Mouse (Mus musculus) hindbrain, embryonic 11.5 days (tissue): ENCODE results near the gene Ciapin1. TPM values are rescaled to one million over a fixed set of nuclear protein-coding genes. Genes with fewer than 3 reads are reported as not detected.
A peak's percentile ranks its signal among the peaks of the same experiment; 100 is the strongest.

ENCODE experiments used
- ATAC-seq: fragments of 200-750 bp; cut with Nextera tagmentation; 2 replicates; pipeline ENCODE4 v1.8.0; 2017; ENCODE audit warnings: mild to moderate bottlenecking, moderate TSS enrichment, moderate library complexity; ENCODE audit not compliant: low FRiP score
- DNase-seq: peaks from one replicate; pipeline ENCODE4 v3.0.0-alpha.2; 2015; ENCODE audit warnings: low spot score
- H3K27ac ChIP-seq: fragments of 300-500 bp; sonication (generic); 2 replicates; pipeline ENCODE4 v1.5.1; 2014; ENCODE audit warnings: mild to moderate bottlenecking, low read depth, low read length
- H3K27me3 ChIP-seq: fragments of 300-500 bp; sonication (generic); 2 replicates; pipeline ENCODE4 v1.6.1; 2014; ENCODE audit warnings: mild to moderate bottlenecking, low read length, moderate library complexity, mixed read lengths; ENCODE audit not compliant: control insufficient read depth, insufficient read depth
- H3K36me3 ChIP-seq: fragments of 300-500 bp; sonication (generic); 2 replicates; pipeline ENCODE4 v1.6.1; 2014; ENCODE audit warnings: mild to moderate bottlenecking, low read length, moderate library complexity, mixed read lengths; ENCODE audit not compliant: control insufficient read depth, insufficient read depth
- H3K4me1 ChIP-seq: fragments of 300-500 bp; sonication (generic); replicated peaks from 2 replicates; pipeline ENCODE4 v1.6.1; 2014; ENCODE audit warnings: low read length, mixed read lengths; ENCODE audit not compliant: control insufficient read depth, insufficient read depth
- H3K4me2 ChIP-seq: fragments of 300-500 bp; sonication (generic); replicated peaks from 2 replicates; pipeline ENCODE4 v1.6.1; 2014; ENCODE audit warnings: mild to moderate bottlenecking, low read depth, low read length
- H3K4me3 ChIP-seq: fragments of 300-500 bp; sonication (generic); 2 replicates; pipeline ENCODE4 v1.5.1; 2014; ENCODE audit warnings: low read depth, low read length
- H3K9ac ChIP-seq: fragments of 300-500 bp; sonication (generic); 2 replicates; pipeline ENCODE4 v1.6.1; 2014; ENCODE audit warnings: low read depth, low read length
- H3K9me3 ChIP-seq: fragments of 300-500 bp; sonication (generic); 2 replicates; pipeline ENCODE4 v1.6.1; 2016; ENCODE audit warnings: low read length; ENCODE audit not compliant: control insufficient read depth
- WGBS: fragments of 180-500 bp; shearing (Covaris S2); extraction: QIAGEN DNeasy Blood & Tissue Kit; methylation state at CpG from one replicate; pipeline ENCODE4 v1.1.7; 2014; 5-methylcytosine and 5-hydroxymethylcytosine counted together
- polyA plus RNA-seq: library from polyadenylated mRNA; unstranded; fragments of >200 nt; fragmentation: Nextera tagmentation; extraction: Ambion mirVana; gene quantifications from 2 replicates; pipeline ENCODE4 v1.2.1, GENCODE M21; 2014

The Ciapin1 gene
- polyA plus RNA-seq, 1 experiment from 2014 or later: 124 TPM

DNA sequence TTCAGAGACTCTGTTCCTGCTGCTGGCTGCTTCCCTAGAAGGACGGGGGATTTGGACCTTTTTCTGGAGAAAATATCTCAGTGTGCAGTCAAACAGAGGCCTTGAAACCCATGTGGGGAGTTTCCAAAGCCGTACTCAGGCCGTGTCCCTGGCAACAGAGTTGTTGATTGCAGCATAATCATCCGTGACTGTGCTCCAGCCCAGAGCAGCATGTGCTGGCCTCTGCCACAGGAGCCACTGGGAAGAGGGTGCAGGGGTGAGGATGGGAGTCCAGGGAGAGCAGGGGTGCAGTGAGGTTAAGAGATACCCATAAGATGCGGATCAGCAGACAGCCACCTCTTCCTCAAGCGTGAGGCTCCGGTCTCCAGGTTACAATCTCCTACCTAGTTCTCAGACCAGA is 30.7 kb downstream of the Ciapin1 start:
- Histone ChIP-seq H3K9ac (no peak overlapping the region), H3K9me3 (no peaks in the 10 kb centered on the region)

DNA sequence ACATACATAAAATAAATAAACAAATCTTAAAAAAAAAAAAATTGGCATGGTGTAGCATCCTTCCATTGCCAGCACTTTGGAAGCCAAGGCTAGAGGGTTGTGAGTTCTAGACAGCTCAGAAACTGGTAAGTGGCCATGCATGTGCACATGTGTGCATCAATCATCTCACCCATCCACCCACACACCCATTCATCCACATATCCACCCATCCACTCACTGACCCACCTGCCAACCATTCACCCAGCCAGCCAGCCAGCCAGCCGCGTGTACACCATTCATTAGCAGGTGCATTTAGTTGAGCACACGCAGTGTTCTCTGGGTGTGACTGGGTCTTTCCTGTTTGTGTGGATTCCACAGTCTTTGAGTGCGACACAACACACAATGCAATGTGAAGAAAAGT is 32.3 kb downstream of the Ciapin1 start:
- no peak overlapping the region for H3K27ac ChIP-seq
- no peaks in the 10 kb centered on the region for H3K36me3 ChIP-seq
- no peak overlapping the region for H3K9ac ChIP-seq
- H3K4me1 ChIP-seq: no peaks in the 10 kb centered on the region
- DNase-seq: no peak
- H3K27me3 ChIP-seq: no peaks in the 10 kb centered on the region
- 62% methylated on average over 4 of the region's 4 CpGs for WGBS
- no peaks in the 10 kb centered on the region for H3K9me3 ChIP-seq
- no peak for ATAC-seq
- no peak overlapping the region for H3K4me3 ChIP-seq
- no peak overlapping the region for H3K4me2 ChIP-seq

More for the DNA sequence above, 30.7 kb downstream of the Ciapin1 start:
- Histone ChIP-seq H3K36me3 (no peaks in the 10 kb centered on the region), H3K4me1 (no peaks in the 10 kb centered on the region), H3K27me3 (no peaks in the 10 kb centered on the region), H3K4me3 (no peak overlapping the region), H3K27ac (no peak overlapping the region), H3K4me2 (no peak overlapping the region)
- DNase-seq: no peak
- WGBS: 61% methylated on average over 7 of the region's 7 CpGs
- no peak for ATAC-seq

DNA sequence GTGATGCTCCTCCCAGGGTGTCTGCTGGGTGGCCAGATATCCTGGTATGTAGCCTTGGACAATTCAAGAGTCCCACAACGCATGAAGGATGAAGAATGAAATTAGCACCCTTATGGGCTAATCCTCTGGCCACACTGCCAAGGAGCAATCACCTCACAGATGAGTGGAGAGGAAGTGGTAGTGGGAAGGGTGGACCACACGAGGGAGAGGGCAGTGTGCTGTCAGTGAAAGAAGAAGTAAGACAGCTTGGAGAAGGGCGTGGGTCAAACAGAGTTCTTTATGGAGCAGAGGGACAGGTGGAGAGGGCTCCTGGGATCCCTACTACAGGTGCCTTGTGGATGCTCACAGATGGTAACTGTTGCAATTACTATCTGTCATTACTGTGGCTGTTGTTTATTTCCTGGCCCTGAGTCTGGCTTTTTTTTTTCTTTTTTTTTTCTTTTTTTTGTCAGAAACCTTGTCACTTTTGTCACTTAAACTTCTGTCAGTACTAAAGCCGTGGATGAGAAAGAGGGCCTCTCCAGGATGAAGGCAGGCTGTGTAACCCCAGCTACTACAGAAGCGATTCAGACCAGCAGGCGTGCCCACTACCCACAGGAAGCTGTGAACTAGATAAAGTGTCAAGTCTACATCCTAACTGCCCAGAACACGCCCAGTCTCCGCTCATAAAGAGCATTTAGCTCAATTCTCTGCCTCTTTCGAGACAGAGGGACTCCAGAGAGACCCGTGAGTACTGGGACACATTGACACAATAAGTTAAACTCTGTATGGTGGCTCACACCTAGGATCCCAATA is 33.4 kb downstream of the Ciapin1 start:
- Histone ChIP-seq H3K4me1 (no peaks in the 10 kb centered on the region), H3K27me3 (no peaks in the 10 kb centered on the region), H3K27ac (no peak overlapping the region), H3K36me3 (no peaks in the 10 kb centered on the region), H3K9ac (no peak overlapping the region), H3K4me3 (no peak overlapping the region), H3K4me2 (no peak overlapping the region), H3K9me3 (no peaks in the 10 kb centered on the region)
- ATAC-seq (no peak), DNase-seq (no peak)
- 83% methylated on average over 10 of the region's 10 CpGs for WGBS

DNA sequence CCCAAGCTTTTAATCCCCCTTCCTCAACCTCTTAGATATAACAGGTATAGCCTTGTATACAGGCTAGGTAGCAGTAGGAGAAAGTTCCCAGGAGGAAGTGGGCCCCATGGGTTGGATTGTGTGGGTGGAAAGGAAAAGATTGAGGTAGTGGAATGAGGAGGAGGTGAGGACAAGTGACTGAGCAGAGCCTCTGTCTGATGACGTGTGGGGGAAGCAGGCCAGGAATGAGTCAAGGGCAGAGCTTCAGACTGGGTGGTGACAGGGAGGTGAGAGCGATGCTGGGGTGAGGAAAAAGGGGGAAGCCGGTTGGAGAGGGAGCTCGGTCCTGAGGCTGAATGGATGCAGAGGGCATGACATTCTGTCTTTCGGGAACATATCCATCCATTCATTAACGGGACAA is 34.6 kb downstream of the Ciapin1 start:
- no peak overlapping the region for H3K27ac ChIP-seq
- ATAC-seq (no peak), DNase-seq (no peak)
- H3K9me3 ChIP-seq: no peaks in the 10 kb centered on the region
- no peaks in the 10 kb centered on the region for H3K4me1 ChIP-seq
- H3K27me3 ChIP-seq: no peaks in the 10 kb centered on the region
- no peak overlapping the region for H3K9ac ChIP-seq
- no peak overlapping the region for H3K4me3 ChIP-seq
- H3K36me3 ChIP-seq: no peaks in the 10 kb centered on the region
- no peak overlapping the region for H3K4me2 ChIP-seq
- WGBS: 69% methylated on average over 6 of the region's 6 CpGs

DNA sequence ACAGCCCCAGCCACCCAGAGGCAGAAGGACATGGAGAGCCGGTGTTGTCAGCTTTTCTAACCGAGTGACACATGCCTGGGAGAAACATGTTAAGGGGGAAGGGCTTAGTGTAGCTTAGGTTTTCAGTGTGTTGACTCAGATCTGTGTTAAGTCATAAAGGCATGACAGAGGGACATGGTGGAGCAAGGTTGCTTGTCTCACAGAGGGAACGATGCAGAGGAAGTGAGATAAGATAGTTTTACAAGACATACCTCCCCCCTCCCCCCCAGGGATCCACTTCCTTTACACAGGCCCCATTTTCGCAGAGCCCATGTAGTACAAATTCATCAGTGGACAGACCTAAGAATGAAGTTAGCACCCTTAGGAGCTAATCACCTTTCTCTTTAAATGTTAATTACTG is 35.8 kb downstream of the Ciapin1 start:
- no peaks in the 10 kb centered on the region for H3K27me3 ChIP-seq
- 79% methylated on average over 4 of the region's 4 CpGs for WGBS

DNA sequence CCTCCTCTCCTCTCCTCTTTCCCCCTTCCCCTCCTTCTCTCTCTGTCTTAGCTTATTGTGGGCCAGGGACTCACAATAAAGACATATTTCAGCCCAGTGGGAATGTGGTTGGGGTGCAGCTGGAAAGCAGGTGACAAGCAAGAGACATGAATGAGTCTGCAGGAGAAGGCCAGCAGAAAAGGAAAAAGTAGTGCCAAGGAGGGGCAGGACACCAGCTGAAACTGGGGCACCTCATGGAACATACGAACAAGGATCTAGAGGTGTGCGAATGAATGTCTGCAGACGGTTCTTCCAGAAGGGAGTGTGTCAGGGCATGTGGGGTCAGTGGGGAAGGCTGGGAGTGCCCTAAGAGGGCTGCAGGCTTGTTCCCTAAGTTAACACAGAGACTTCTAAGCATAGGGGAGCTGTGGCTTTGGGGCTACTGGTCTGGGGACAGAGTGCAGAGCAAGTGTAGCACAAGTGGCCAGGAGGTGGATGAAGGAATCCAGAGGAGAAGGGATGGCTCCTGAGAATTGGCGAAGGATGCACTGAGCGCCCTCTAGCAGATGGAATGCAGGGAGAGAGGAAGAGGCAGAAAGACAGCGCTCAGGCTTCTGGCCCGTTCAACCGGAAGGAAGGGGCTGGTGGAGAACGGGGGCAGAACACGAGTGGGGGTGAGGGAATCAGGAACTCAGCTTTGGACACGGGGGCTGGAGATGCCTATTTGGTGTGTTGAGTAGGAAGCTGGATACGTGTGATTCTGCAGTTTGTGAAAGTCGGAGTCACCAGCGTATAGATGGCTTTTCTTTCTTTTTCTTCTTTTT is 36.7 kb downstream of the Ciapin1 start:
- WGBS: 43% methylated on average over 14 of the region's 14 CpGs

More for the DNA sequence above, 35.8 kb downstream of the Ciapin1 start:
- ATAC-seq (no peak), DNase-seq (no peak)
- H3K4me1 ChIP-seq: no peaks in the 10 kb centered on the region
- no peak overlapping the region for H3K9ac ChIP-seq
- no peaks in the 10 kb centered on the region for H3K36me3 ChIP-seq
- H3K4me2 ChIP-seq: no peak overlapping the region
- H3K4me3 ChIP-seq: no peak overlapping the region
- no peak overlapping the region for H3K27ac ChIP-seq
- no peaks in the 10 kb centered on the region for H3K9me3 ChIP-seq

DNA sequence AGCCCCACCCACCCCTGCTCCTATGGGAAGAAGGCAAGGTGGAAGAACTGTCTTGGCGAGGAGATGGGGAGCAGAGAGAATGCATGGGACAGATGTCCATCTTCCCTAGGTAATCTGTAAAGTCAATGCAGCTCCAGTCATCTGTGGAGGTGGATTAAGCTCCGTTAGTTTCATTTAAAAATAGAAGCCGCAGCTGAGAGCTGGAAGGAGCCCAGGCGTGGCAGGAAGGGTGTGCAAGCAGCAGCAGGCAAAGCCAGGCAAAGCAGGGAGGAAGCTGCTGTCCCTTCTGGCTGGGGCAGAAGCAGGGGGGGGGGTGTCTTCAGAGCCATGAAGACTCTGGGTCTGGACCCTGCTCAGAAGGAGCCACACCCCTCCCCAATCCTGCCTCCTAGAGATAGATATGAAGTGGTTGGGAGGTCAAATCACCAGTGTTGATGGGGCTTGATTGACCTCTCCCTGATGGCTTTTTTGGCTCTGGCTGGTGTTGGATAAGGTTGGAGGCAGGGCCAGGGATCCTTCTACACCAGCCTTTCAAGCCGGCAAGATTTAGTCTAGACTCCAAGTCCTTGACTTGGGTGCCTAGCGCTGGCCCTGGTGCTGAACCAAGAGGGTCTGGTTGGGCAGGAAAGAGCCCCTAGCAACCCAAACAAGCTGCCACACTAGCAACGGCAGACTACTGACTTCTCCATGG is 37.7 kb downstream of the Ciapin1 start:
- 69% methylated on average over 7 of the region's 7 CpGs for WGBS
- Histone ChIP-seq H3K27me3 (no peaks in the 10 kb centered on the region), H3K9ac (no peak overlapping the region), H3K4me3 (no peak overlapping the region), H3K4me2 (no peak overlapping the region), H3K4me1 (no peaks in the 10 kb centered on the region), H3K9me3 (no peaks in the 10 kb centered on the region), H3K36me3 (no peaks in the 10 kb centered on the region), H3K27ac (no peak overlapping the region)
- peak; percentile 31 for DNase-seq
- no peak for ATAC-seq

More for the DNA sequence above, 36.7 kb downstream of the Ciapin1 start:
- Histone ChIP-seq H3K36me3 (no peaks in the 10 kb centered on the region), H3K4me3 (no peak overlapping the region), H3K4me1 (no peaks in the 10 kb centered on the region), H3K9me3 (no peaks in the 10 kb centered on the region), H3K27ac (no peak overlapping the region), H3K9ac (no peak overlapping the region), H3K27me3 (no peaks in the 10 kb centered on the region), H3K4me2 (no peak overlapping the region)
- DNase-seq: no peak
- ATAC-seq: no peak

DNA sequence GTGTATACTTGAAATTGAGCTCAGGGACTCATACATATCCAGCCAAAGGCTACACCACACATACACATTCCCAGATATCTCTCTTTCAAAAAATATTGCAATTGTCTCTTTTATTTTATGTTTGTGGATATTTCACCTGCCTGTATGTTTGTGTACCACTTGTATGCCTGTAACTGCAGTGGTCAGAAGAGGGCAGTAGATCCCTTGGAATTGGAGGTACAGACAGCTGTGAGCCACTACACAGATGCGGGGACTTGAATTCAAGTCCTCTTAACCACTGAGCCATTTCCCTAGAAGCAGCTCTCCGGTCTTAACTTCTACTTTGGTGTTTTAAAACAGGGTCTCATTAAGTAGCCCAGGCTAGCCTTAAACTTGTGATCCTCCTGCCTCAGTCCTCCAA is 43.4 kb downstream of the Ciapin1 start:
- H3K27me3 ChIP-seq: no peaks in the 10 kb centered on the region
- H3K4me3 ChIP-seq: no peak overlapping the region
- DNase-seq (no peak), ATAC-seq (no peak)
- H3K36me3 ChIP-seq: no peaks in the 10 kb centered on the region
- H3K4me1 ChIP-seq: no peaks in the 10 kb centered on the region
- no peaks in the 10 kb centered on the region for H3K9me3 ChIP-seq
- no peak overlapping the region for H3K27ac ChIP-seq
- 94% methylated on average over 2 of the region's 2 CpGs for WGBS
- H3K4me2 ChIP-seq: no peak overlapping the region
- no peak overlapping the region for H3K9ac ChIP-seq
